Mouse (Mus musculus) B cell, adult 62 days (primary cell): ENCODE results near the gene Obox5. TPM values are rescaled to one million over a fixed set of nuclear protein-coding genes. Genes with fewer than 3 reads are reported as not detected.

Experiments used
- total RNA-seq: library from RNA; stranded (reverse); gene quantifications from 4 replicates; pipeline ENCODE4 v1.2.4, GENCODE M21; 2023

Gene Obox5
- not detected in 4 replicates for total RNA-seq

DNA sequence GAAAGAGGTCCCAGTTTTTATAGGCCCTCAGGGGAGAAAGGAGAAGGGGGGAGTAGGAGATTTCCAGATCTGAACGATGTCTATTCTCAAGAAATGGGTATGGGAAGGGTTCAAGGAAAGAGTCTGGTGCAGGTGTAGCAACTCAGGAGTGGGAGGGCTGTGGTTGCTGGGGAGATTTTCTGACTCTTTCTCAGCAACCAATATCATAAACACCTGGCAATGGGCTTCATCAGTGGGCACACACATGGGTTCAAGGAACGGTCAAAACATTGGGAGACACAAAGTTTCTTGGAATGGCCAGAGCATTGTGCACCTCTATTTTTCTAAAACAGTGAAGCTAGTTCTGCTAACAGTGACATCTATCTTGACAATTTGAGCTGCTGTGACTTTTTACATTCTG is at the start of gene Obox5:
TSS of gene Obox5 (plus strand) at position 301 of the 400 bp plus-strand sequence.

Other genes starting within 250 kb of the Obox5 start
- not detected in 4 replicates for gene Obox3, start 110.2 kb upstream of the Obox5 start, total RNA-seq
- not detected in 4 replicates for gene Obox6, start 89.5 kb downstream of the Obox5 start, total RNA-seq
- not detected in 4 replicates for gene Crx, start 129.8 kb downstream of the Obox5 start, total RNA-seq
- not detected in 4 replicates for gene Crxos, start 132.5 kb downstream of the Obox5 start, total RNA-seq
- gene Selenow, start 172.3 kb downstream of the Obox5 start, total RNA-seq, result 143 to 155 TPM (median 145 TPM) in 4 replicates
- 471 to 557 TPM (median 497 TPM) in 4 replicates for gene Nop53, start 195.9 kb downstream of the Obox5 start, total RNA-seq
- gene Ehd2, start 217.4 kb downstream of the Obox5 start, total RNA-seq, result 6.9 to 8.8 TPM (median 7.5 TPM) in 4 replicates